Mouse (Mus musculus): ENCODE data around the gene Lenep. TPM values are rescaled to one million over a fixed set of nuclear protein-coding genes. Genes with fewer than 3 reads are reported as not detected.

The Lenep gene
- polyA plus RNA-seq, 1 experiment from 2014 or later: not detected

DNA sequence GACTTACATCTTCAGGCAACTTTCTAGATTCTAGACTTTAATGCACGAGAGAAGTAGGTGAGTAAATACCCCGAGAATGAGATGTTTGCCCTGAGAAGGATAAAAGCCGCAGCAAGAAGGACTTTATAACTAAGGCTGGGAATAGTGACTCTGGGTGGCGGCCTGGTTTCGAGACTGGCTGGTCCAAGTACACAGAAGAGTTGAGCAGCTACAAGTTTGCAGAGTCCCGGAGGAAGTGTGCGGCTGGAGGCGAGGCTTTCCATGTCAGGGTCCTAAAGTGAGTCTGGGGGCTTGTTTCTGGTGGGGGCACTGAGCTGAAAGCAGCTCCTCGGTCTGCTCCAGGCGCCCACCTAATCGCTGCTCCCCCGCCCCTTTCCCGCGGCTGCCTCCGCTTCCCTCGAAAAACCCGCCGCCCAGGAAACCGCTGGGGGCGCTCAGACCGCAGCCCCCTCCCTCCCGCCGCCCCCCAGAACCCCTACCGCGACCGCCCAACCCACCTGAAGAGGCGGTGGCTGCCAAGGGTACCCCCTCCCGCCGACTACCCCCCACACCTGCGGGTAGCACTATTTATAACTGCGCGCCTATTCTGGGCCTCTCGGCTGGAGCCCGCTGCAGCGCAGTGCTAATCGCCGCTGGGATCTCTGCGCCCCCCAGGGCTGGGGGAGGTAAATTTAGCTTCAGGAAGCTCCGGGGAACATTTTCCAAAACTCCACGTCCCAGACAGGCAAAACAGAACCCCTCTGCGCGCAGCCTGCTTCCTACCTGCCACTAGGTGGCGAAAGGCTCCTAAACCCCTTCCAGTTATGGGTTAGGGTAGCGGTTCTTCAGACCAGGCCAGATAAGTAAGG lies 6.6 kb downstream of the Lenep start:
- Histone ChIP-seq H3K9ac (peak overlapping the region; percentile 52), H3K4me2 (replicated peaks) (peak overlapping the region; percentile 92), H3K36me3 (peaks cover 3% of the 10 kb centered on the region; the same call in 1 of the 2 replicates), H3K27ac (peak overlapping the region; percentile 93), H3K4me3 (replicated peaks) (peak overlapping the region; percentile 61), H3K27me3 (replicated peaks) (no peaks in the 10 kb centered on the region), H3K9me3 (no peaks in the 10 kb centered on the region), H3K4me1 (replicated peaks) (peaks cover 38% of the 10 kb centered on the region)
- WGBS: 0% methylated on average over 44 of the region's 44 CpGs
- no peak for ATAC-seq

DNA sequence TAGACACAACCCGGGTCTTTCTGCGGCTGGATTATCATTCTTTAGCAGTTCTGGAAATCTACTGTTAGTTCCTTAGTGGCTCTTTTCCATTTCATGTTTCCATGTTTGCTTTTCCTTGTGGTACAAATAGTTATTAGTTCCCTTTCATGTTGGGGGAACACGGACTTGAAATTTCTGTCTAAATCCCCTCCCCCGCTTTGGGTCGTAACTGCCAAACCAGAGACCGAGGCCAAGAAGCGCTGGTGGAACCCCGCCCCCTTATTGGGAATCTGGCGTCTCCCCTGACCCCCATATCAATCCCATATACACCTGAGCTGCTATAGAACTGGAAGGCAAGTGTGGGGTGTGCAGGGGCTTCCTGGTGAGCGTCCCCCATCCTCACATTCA lies 7.2 kb downstream of the Lenep start:
- H3K36me3 ChIP-seq: peaks cover 3% of the 10 kb centered on the region; the same call in 1 of the 2 replicates
- no peak for ATAC-seq
- H3K27ac ChIP-seq: peak overlapping the region; percentile 93
- no peaks in the 10 kb centered on the region for H3K9me3 ChIP-seq
- 3% methylated on average over 10 of the region's 10 CpGs for WGBS
- peak overlapping the region; percentile 52 for H3K9ac ChIP-seq
- H3K4me3 ChIP-seq (replicated peaks): peak overlapping the region; percentile 61
- H3K4me2 ChIP-seq (replicated peaks): peak overlapping the region; percentile 92
- peaks cover 43% of the 10 kb centered on the region for H3K4me1 ChIP-seq (replicated peaks)
- H3K27me3 ChIP-seq (replicated peaks): no peaks in the 10 kb centered on the region

DNA sequence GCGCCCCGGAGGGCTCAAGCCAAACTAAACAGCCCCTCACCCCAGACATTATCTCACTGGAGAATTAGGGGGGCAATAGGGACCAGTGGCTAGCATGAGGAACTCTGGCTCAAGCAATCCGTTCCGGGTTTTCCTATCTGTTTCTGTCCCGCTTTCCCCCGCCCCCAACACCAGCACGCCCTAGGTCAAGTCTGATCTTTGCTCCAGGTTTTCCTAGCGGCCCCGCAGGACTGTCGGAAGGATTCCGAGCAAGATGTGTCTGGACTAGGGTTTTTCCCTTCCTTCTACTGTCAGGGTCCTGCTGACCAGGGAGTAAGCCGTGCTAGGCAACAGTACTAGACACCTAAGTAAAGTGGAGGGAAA lies 7.7 kb downstream of the Lenep start:
- H3K4me1 ChIP-seq (replicated peaks): peaks cover 48% of the 10 kb centered on the region
- H3K4me2 ChIP-seq (replicated peaks): peak overlapping the region; percentile 92
- H3K9me3 ChIP-seq: no peaks in the 10 kb centered on the region
- WGBS: under 1% methylated on average over 12 of the region's 12 CpGs
- ATAC-seq: peak; percentile 48
- peak overlapping the region; percentile 93 for H3K27ac ChIP-seq
- H3K36me3 ChIP-seq: peaks cover 1% of the 10 kb centered on the region; the same call in 1 of the 2 replicates
- no peaks in the 10 kb centered on the region for H3K27me3 ChIP-seq (replicated peaks)
- H3K4me3 ChIP-seq (replicated peaks): peak overlapping the region; percentile 61
- H3K9ac ChIP-seq: peak overlapping the region; percentile 37

DNA sequence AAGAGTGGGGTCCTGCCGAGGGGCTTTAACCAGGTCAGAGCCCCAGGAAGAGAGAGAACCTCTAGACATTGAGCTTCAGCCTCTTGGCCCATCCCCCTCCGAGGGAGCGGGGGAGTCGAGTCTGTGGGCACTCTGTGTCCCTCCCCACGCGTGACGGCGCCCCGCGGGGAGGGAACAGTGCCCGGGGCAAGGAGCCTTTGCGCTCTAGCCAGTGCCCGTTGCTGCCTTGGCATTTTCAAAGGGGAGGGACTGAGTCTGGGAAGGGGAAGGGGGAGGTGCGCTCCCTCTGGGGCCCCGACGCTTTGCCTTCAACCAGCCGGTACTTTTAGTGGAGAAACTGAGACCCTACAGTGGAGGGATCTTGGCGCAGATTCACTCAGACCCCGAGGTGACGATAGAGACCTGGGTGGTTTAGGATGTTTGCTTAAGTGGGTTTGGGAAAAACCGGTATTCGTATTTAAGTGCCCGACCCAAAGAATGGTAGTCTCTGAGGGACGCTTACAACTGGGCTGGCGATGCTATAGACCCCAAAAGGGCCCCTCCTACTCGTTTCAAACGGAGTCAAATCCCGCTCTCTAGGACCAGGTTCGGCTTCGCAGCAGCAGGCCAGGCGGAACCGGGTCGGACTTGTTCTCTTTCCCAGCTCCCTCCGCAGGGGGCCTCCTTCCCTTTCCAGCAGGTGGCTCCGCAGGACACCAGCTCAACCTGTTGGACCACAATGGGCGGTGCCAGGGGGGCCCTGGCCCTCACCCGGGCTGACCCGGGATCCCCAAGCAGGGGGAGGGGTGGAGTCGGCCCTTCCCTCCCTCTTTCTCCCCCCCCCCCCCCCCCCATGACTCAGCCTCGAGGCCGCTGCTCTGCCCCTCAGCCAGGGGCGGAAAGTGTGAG lies 8.3 kb downstream of the Lenep start, which contains the start of gene Zbtb7b:
Gene Zbtb7b (minus strand): TSS at position 771 of the 888 bp plus-strand sequence.
- H3K4me2 ChIP-seq (replicated peaks): peak within 1 kb of the TSS; percentile 92

DNA sequence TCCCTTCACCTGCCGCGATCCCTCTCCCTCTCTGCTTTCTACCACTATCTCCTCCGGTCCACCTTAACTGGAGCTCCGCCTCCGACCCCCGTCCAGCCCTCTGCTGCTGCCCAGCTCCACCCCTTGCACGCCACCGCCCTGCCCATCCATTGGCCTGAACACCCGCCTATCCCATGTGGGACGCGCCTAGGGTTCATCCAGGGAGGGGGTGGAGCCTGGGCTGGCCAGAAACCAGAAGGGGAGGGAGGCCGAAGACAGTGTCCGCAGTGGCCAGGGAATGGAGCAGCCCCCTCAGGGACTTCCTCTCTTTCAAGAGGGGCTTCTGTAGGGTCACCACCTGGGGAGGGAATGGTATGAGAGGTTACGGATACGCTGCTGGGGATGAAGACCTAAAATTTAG lies 9.0 kb downstream of the Lenep start:
- peak overlapping the region; percentile 61 for H3K4me3 ChIP-seq (replicated peaks)
- no peaks in the 10 kb centered on the region for H3K27me3 ChIP-seq (replicated peaks)
- peaks cover 55% of the 10 kb centered on the region for H3K4me1 ChIP-seq (replicated peaks)
- no peaks in the 10 kb centered on the region for H3K36me3 ChIP-seq
- ATAC-seq: peak; percentile 88
- H3K27ac ChIP-seq: peak overlapping the region; percentile 93
- H3K9me3 ChIP-seq: no peaks in the 10 kb centered on the region
- H3K4me2 ChIP-seq (replicated peaks): peak overlapping the region; percentile 92
- WGBS: under 1% methylated on average over 15 of the region's 15 CpGs
- H3K9ac ChIP-seq: peak overlapping the region; percentile 69

More for the DNA sequence above, 8.3 kb downstream of the Lenep start, which contains the start of gene Zbtb7b:
- Histone ChIP-seq H3K36me3 (no peaks in the 10 kb centered on the region), H3K27me3 (replicated peaks) (no peaks in the 10 kb centered on the region), H3K4me1 (replicated peaks) (peaks cover 54% of the 10 kb centered on the region), H3K9me3 (no peaks in the 10 kb centered on the region), H3K27ac (peak within 1 kb of the TSS; percentile 93), H3K4me3 (replicated peaks) (peak within 1 kb of the TSS; percentile 61), H3K9ac (peak within 1 kb of the TSS; percentile 69)
- under 1% methylated on average over 36 of the region's 42 CpGs for WGBS
- peak; percentile 68 for ATAC-seq

DNA sequence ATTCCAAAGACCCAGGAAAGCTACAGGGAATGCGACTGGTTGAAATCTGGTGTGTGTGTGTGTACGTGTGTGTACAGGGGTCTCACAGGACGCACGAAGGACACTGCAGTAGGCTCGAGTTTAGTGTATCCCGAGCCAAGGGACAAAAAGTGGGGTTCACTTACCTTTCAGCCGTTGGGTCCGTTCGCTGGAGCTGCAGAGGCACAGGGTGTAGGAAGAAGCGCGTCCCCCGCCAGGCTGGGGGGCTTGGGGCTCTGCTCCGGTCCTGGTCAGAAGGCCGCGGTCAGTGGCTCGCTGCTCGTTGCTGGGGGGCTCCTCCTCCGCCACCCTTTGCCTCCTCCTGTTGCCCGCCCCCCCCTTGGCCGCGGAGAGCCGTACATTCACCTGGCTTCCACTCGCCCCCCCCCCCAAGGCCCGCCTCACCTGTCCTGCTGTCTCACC lies 9.7 kb downstream of the Lenep start:
- H3K27me3 ChIP-seq (replicated peaks): no peaks in the 10 kb centered on the region
- peak overlapping the region; percentile 69 for H3K9ac ChIP-seq
- H3K4me1 ChIP-seq (replicated peaks): peaks cover 61% of the 10 kb centered on the region
- ATAC-seq: no peak
- WGBS: 1% methylated on average over 20 of the region's 24 CpGs
- peak overlapping the region; percentile 92 for H3K27ac ChIP-seq
- peak overlapping the region; percentile 92 for H3K4me2 ChIP-seq (replicated peaks)
- no peaks in the 10 kb centered on the region for H3K9me3 ChIP-seq
- no peaks in the 10 kb centered on the region for H3K36me3 ChIP-seq
- peak overlapping the region; percentile 61 for H3K4me3 ChIP-seq (replicated peaks)

DNA sequence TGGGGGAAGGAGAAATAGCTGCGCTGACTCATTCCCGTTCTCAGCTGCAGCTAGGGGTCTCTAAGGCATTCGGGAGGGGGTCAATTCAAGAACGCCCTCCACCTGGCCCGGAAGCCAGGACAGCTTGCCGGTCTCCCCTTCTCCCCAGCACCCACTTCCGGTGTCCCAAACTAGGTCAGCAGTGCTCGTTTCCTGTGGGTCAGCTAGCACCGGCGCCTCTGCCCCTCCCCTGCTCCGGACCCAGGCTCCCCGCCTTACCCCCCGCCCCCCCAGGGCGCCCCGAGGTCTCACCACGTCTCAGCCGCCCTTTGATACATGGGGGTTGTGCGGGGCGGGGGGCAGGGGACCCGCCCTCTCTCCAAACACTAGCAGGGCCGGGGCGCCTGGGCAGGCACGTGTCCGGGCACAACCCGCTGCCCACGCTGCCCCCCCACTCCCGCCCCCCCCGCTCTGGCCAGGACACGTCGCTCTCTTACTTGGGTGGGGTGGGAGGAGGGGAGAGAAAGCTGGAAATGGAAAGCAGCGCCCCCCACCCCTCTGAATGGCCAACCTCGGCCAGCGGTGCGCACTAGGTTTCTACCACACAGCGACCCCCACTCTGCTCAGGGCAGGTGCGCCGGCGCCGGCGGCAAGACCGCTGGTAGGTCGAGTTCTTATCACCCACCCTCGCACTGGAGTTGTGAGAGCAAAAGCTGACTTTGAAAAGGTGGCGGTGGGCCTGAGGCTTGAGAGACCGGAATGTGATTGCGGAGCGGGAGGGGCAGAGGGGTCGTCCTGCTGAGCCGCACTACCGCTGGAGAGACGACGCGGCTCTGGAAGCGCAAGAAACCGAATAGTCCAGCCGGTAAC lies 10.7 kb downstream of the Lenep start:
- under 1% methylated on average over 55 of the region's 56 CpGs for WGBS
- Histone ChIP-seq H3K27me3 (replicated peaks) (no peaks in the 10 kb centered on the region), H3K9me3 (no peaks in the 10 kb centered on the region), H3K27ac (peak overlapping the region; percentile 92), H3K36me3 (no peaks in the 10 kb centered on the region), H3K9ac (peak overlapping the region; percentile 69), H3K4me1 (replicated peaks) (peaks cover 69% of the 10 kb centered on the region), H3K4me2 (replicated peaks) (peak overlapping the region; percentile 92), H3K4me3 (replicated peaks) (peak overlapping the region; percentile 61)
- ATAC-seq: no peak

DNA sequence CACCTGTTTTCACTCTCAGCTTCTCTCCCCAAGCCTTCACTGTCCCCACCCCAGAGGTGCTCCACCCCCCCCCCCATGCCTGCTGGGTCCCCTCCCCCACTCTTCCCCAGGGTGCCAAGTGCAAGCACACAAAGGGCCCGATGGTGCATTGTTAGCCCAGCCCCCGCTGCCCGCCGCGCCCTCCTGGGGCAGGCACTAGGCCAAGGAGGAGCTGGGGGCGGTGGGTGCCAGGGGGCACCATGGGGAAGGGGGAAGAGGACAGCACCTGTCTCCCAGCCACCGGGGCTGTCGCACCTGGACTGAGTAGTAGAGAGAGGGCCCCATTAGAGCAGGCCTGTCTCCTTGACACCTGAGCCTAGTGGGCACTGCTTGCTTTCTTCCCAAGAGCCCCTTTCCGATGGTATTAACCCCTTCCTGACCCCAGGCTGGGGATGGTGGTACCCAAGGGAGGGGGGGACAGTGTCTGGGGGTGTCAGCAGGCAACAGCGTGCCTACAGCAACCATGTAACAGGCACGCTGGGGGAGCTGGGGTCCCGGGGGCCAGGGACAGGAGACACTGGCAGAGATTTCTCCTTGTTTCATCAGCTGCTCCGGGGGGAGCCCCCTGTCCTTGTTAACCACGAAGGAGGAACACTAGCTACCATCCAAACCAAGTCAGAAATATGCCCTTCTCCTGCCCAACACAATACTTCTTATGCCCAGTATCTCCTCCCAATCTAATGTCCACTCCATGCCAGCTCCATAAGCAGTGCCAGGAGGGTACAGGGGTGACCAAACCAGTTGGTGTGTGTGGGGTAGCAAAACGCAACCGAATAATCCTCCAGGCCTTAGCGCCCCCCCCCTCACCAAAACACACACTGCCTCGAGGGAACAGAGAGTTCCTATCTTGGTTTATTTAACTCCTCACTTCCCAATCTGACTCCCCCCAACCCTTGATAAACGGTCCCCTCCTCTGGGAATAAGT lies 11.6 kb downstream of the Lenep start:
- Histone ChIP-seq H3K4me1 (replicated peaks) (peaks cover 73% of the 10 kb centered on the region), H3K36me3 (no peaks in the 10 kb centered on the region), H3K4me3 (replicated peaks) (peak overlapping the region; percentile 61), H3K4me2 (replicated peaks) (peak overlapping the region; percentile 92), H3K27me3 (replicated peaks) (no peaks in the 10 kb centered on the region), H3K9ac (peak overlapping the region; percentile 69), H3K9me3 (no peaks in the 10 kb centered on the region), H3K27ac (peak overlapping the region; percentile 92)
- ATAC-seq: no peak
- WGBS: 15% methylated on average over 19 of the region's 19 CpGs

DNA sequence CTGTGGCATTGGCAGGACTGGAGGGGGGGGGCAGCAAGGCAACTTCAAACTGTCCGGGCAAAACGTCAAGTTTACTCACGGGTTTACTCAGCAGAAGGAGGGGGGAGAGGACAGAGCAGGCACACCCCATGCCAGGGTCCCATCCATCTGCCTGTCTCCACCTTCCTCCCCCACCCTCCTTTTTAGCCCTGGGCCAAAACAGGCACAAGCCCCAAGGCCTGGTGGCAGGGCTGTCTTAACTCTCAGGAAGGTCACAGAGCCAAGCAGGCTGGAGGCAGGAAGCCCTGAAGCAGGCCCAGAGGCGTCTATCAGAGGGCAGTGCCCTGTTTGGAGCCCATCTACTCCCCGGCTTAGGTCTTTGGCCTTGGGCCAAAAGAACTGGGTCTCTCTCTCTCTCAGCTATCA lies 12.5 kb downstream of the Lenep start:
- Histone ChIP-seq H3K9ac (peak overlapping the region; percentile 69), H3K4me1 (replicated peaks) (peaks cover 73% of the 10 kb centered on the region), H3K27me3 (replicated peaks) (no peaks in the 10 kb centered on the region), H3K36me3 (no peaks in the 10 kb centered on the region), H3K9me3 (no peaks in the 10 kb centered on the region), H3K4me2 (replicated peaks) (peak overlapping the region; percentile 92), H3K27ac (peak overlapping the region; percentile 92), H3K4me3 (replicated peaks) (peak overlapping the region; percentile 61)
- 34% methylated on average over 5 of the region's 5 CpGs for WGBS
- no peak for ATAC-seq

DNA sequence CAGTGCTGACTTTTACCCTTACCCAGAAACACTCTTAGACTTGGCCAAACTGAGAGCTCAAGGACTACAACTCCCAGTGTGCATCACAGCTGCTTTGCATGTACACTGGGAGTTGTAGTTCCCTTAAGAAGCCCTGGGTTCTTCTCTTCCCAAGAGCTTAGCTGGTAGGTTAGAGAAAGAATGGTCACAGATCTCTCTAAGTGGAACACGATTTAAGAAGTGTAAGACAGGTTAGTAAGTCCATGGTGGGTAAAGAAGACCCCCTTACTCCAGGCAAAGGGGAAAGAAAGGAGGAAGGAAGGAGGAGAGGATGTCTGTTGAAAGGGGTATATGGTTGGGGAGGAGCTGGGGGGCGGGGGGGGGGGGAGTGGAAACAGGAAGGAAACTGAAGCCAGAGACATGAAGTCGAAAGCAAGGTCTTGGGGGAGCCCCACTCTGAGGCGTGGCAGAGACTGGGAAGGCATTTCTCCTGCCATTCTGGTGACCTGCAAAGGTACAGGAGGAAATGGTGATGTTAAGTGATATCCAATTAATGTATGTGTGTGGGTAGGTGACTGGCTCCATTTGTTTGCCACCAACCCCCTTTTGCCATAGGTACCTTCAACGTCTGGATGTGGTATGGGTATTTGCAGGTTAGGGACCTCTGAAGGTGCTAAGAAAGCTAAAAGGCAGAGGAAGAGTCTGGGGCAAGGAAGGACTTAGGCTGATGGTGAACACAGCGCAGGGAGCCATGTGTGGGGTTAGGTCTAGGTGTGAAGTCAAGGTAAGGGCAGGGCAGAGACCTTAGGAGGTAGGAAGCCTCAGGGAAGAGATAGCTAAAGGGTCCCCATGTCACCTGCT lies 13.5 kb downstream of the Lenep start:
- H3K36me3 ChIP-seq: no peaks in the 10 kb centered on the region
- no peak overlapping the region; the same call in 1 of the 2 replicates for H3K9ac ChIP-seq
- no peaks in the 10 kb centered on the region for H3K27me3 ChIP-seq (replicated peaks)
- no peaks in the 10 kb centered on the region for H3K9me3 ChIP-seq
- peak overlapping the region; percentile 92 for H3K27ac ChIP-seq
- H3K4me2 ChIP-seq (replicated peaks): peak overlapping the region; percentile 92
- peak; percentile 24 for ATAC-seq
- H3K4me3 ChIP-seq (replicated peaks): no peak overlapping the region
- peaks cover 75% of the 10 kb centered on the region for H3K4me1 ChIP-seq (replicated peaks)
- 46% methylated on average over 5 of the region's 6 CpGs for WGBS
